Mouse (Mus musculus): ENCODE data around the gene Hist2h4.

Hist2h4 gene

GRCm38 (mm10) chr3:96269511-96270474, 6.7 kb upstream of the Hist2h4 start, which contains the start of gene Hist2h2bb:
TSS of gene Hist2h2bb (plus strand) at chr3:96269752.
- ATAC-seq (ENCODE audit: low TSS enrichment) = peak; percentile 89

GRCm38 (mm10) chr3:96268776-96269378, 5.8 kb upstream of the Hist2h4 start:
- peak; percentile 22; the same call in 1 of the 2 replicates for ATAC-seq (ENCODE audit: low TSS enrichment)

GRCm38 (mm10) chr3:96268051-96268775, 5.1 kb upstream of the Hist2h4 start, which contains the start of gene Hist2h3b:
TSS of gene Hist2h3b (plus strand) at chr3:96268654.
- peak; percentile 81 for ATAC-seq (ENCODE audit: low TSS enrichment)

- ATAC-seq (ENCODE audit: low TSS enrichment) = no peak
Observed at GRCm38 (mm10) chr3:96267541-96267940, 4.4 kb upstream of the Hist2h4 start.

- no peak for ATAC-seq (ENCODE audit: low TSS enrichment)
Observed at GRCm38 (mm10) chr3:96266132-96266710, 3.1 kb upstream of the Hist2h4 start.

- ATAC-seq (ENCODE audit: low TSS enrichment) = no peak
Observed at GRCm38 (mm10) chr3:96264404-96264949, 1.4 kb upstream of the Hist2h4 start.

GRCm38 (mm10) chr3:96263558-96264403, 670 bp upstream of the Hist2h4 start:
- ATAC-seq (ENCODE audit: low TSS enrichment) = 0 out of 2 replicates have a peak, but pooled peaks have one; percentile 17

- peak; percentile 86 for ATAC-seq (ENCODE audit: low TSS enrichment)
Observed at GRCm38 (mm10) chr3:96262216-96262875, 765 bp downstream of the Hist2h4 start.

- ATAC-seq (ENCODE audit: low TSS enrichment) = no peak
Observed at GRCm38 (mm10) chr3:96261623-96262022, 1.5 kb downstream of the Hist2h4 start.

GRCm38 (mm10) chr3:96260220-96260619, 2.9 kb downstream of the Hist2h4 start:
- ATAC-seq (ENCODE audit: low TSS enrichment) = no peak

GRCm38 (mm10) chr3:96257190-96257589, 5.9 kb downstream of the Hist2h4 start:
- no peak for ATAC-seq (ENCODE audit: low TSS enrichment)

GRCm38 (mm10) chr3:96255926-96256593, 7.1 kb downstream of the Hist2h4 start:
- no peak for ATAC-seq (ENCODE audit: low TSS enrichment)

GRCm38 (mm10) chr3:96254683-96255355, 8.3 kb downstream of the Hist2h4 start:
- ATAC-seq (ENCODE audit: low TSS enrichment) = no peak

GRCm38 (mm10) chr3:96251787-96252186, 11.3 kb downstream of the Hist2h4 start:
- ATAC-seq (ENCODE audit: low TSS enrichment) = no peak

GRCm38 (mm10) chr3:96250890-96251289, 12.2 kb downstream of the Hist2h4 start:
- no peak for ATAC-seq (ENCODE audit: low TSS enrichment)

GRCm38 (mm10) chr3:96249034-96249345, 14.1 kb downstream of the Hist2h4 start:
- no peak for ATAC-seq (ENCODE audit: low TSS enrichment)

- ATAC-seq (ENCODE audit: low TSS enrichment) = no peak
Observed at GRCm38 (mm10) chr3:96248141-96249033, 14.7 kb downstream of the Hist2h4 start.

All from frontal cortex, adult (tissue).